Mouse (Mus musculus) layer of hippocampus, adult 6 months (tissue): ENCODE results near the gene Pabpn1. TPM values are rescaled to one million over a fixed set of nuclear protein-coding genes. Genes with fewer than 3 reads are reported as not detected.

Experiments
- long read RNA-seq, 2 experiments: library from polyadenylated mRNA; unstranded; transcript quantifications; one replicate each; pipeline ENCODE4 v2.0.0; 2019 to 2020
- polyA plus RNA-seq: library from polyadenylated mRNA; unstranded; fragments of <200 nt; fragmentation: Nextera tagmentation; gene quantifications from 2 replicates; pipeline ENCODE4 v1.2.3, GENCODE M21; 2021

Pabpn1 gene
- polyA plus RNA-seq, result 15.8 and 16.7 TPM in 2 replicates
- long read RNA-seq, experiment 1, partial matches to known transcripts, result 2 of 10 reads
- long read RNA-seq, experiment 1, other reads (novel, unspliced or antisense), result 2 of 10 reads
- long read RNA-seq, experiment 2, transcript Pabpn1-202 (6 exons, 1,761 nt), result major isoform, 7 of 17 reads
- long read RNA-seq, experiment 2, partial matches to known transcripts, result 2 of 17 reads
- long read RNA-seq, experiment 2, other reads (novel, unspliced or antisense), result 0 of 17 reads

DNA sequence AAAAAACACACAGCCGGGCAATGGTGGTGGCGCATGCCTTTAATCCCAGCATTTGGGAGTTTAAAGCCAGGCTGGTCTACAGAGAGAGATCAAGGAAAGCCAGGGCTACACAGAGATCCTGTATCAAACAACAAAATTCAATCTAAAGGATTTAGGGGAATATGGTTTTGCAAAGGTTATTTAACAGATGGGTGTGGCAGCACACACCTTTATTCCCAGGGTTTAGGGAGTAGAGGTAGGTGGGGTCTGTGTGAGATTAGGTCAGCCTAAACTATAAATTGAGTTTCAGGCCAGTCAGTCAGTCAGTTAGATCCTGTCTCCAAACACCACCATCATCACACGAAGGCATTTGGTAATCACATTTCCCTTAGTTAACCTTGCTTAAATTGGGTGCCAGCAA, at the start of gene Pabpn1:
TSS of gene Pabpn1 (plus strand) at position 301 of the 400 bp plus-strand sequence.

DNA sequence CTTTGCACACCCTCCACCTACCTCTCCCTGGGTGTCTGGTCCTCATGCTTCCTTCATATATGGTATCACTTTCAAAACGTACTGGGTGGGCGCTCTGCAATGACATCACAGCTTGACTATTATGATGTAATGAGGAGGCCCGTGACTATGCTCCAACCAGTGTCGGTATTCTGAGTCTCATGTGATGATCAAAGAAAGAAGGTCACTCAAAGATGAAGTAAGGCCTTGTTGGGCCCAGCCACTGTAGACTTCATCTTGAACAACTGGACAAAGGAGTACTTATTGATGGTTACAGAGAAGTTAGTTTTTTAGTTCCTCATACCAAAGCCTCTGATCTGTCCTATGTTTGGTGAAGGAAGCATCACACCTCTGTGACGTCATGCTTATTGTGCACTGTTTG, 21.4 kb upstream of the Pabpn1 start, which contains the start of gene Homez:
TSS of gene Homez (minus strand) at position 101 of the 400 bp plus-strand sequence.

DNA sequence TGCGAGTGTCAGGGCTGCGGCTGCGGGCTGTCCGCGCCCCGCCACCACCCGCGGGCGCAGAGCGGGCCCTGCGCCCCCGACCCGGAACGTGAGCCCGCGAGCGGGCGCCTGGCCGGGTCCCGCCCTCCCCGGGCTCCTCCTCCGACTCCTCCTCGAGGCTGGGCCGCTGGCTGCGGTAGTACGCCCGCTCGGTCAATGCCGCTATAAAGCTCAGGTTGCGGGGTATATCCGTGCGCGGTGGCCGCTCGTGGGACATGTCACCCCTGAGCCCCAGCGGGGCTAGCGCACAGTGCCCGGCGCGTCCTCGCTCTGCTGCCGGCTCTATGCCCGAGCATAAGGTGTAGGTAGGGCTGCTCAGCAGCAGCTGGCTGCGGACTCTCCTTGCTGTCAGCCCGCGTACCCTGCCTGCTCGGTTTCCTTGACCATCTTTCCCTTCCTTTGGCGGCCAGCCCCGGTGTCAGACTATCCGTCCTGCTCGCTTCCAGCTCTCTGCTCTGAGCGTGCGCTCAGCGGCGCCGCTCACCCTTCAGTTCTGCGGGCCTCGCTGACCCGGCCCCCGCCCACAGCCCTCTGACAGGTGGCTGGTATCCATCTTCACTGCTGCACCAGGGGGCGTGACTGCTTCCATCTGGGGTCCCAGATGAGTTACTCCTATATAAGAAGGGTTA, 15.1 kb upstream of the Pabpn1 start, which contains the start of gene Ppp1r3e:
TSS of gene Ppp1r3e (minus strand) at position 503 of the 668 bp plus-strand sequence.

GRCm38 (mm10) chr14:54883154-54884021, 8.9 kb upstream of the Pabpn1 start, which contains the start of the genes Bcl2l2 and Gm20521:
Gene Bcl2l2 (plus strand): TSS chr14:54883377.
Gene Gm20521 (plus strand): TSS chr14:54883441.

GRCm38 (mm10) chr14:54912886-54913285, 20.6 kb downstream of the Pabpn1 start, which contains the start of gene Slc22a17:
Gene Slc22a17 (minus strand): TSS chr14:54913132.

DNA sequence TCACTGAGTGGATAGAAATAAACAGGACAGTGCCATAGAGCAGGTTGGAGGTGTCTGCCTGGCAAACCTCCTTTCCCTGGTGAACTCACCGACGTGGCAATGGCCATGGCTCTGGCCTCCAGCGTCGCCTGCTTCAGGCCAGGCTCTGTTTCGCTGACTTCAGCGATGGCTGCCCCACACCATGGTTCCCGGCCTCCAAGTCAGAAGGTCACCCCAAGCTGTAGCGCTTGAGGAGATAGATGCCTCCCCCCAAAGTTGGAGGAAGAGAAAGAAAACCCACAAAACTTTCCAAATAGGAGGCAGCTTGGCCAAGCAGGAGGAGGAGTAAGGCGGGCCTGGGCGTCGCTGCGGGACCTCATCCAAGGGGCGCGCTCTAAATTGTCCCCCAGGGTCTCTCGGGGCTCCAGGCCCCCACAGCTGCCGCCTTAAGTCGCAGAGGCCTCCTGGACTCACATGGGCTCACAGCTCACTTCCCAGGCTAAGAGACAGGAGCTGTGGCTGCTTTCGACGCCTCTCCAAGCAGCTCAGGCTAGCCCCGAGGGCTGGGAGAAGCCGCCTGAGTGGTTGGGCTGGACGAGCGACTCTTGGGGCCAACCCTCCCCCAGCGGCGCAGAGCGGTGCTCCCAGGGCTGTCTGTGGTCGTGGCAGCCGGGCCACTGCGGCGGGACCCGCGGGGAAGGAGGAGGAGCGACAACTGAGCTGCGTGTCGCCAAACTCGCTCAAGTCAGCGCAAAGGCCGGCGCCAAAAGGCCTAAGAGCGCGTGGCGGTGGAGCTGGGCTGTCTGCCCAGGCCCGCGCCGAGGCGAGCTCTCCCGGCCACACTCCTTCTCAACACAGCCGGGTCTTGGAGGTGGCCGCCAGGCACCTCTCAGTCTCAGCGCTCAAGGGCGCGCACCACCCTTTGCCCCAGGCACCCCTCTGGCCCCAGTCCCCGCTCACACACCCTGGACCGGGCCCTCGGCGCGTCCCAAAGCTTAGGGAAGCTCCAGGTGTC, 33.3 kb downstream of the Pabpn1 start, which contains the start of gene Efs:
TSS of gene Efs (minus strand) at position 778 of the 994 bp plus-strand sequence.

GRCm38 (mm10) chr14:54932645-54933150, 40.4 kb downstream of the Pabpn1 start, which contains the start of gene Il25:
Gene Il25 (plus strand): TSS chr14:54932695.

DNA sequence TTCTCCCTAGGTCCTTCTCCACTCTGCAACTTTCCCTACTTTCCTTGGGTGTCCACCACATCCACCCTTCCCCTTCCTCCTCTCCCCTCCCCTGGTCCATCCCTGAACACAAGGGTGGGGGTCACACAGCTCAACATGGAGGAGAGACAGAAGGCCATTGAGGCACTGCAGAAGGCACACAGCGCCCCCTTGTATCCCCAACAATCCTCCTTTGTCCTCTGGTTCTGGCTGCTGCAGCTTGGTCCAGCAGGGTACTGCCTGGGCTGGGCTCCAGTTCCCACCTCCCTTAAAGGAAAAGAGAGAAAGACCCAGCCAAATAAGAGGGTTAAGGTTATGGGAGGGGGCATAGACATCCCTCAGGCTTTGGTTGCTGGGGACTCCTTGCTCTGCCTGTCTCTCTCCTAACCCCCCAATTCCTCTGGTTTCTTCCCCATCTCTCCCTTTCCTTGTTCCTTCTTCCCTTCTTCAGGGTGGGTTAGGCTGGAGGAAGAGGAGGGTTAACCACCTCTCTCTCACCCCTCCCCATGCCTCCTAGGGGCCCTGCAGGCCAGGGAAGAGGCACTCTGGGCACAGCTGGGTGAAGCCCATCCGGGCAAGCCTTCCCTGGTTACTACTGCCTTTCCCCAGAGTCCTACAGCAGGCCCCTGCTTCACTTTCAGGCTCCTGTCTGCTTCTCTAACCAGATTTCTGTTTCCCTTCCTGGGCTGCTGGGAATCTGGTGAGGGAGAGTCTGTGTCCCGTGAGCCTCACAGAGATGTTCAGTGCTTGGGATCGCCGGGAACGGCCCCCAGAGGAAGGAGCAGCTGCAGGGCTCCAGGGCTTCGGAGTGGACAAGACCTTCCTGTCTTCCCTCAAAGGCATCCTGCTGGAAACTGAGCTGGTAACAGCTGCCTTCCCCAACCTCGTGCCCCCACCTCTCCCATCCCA, 43.9 kb downstream of the Pabpn1 start, which contains the start of gene Cmtm5:
TSS of gene Cmtm5 (plus strand) at position 358 of the 927 bp plus-strand sequence.

Other genes with a start within 250 kb of the Pabpn1 start
- 45.3 and 57.3 TPM in 2 replicates for gene 1700123O20Rik, start 206.3 kb upstream of the Pabpn1 start, polyA plus RNA-seq
- gene Acin1, start 205.6 kb upstream of the Pabpn1 start, polyA plus RNA-seq, result 33.5 and 35.4 TPM in 2 replicates
- gene Gm29776, start 193.7 kb upstream of the Pabpn1 start, polyA plus RNA-seq, result 0.05 TPM in 1 of 2 replicates, not detected in the other
- gene Cebpe, start 180.3 kb upstream of the Pabpn1 start, polyA plus RNA-seq, result not detected in 2 replicates
- gene Slc7a8, start 110.6 kb upstream of the Pabpn1 start, polyA plus RNA-seq, result 24.6 and 27.1 TPM in 2 replicates
- not detected in 2 replicates for gene Rnf212b, start 78.4 kb upstream of the Pabpn1 start, polyA plus RNA-seq
- gene Homez, start 21.5 kb upstream of the Pabpn1 start, polyA plus RNA-seq, result 7.2 and 7.3 TPM in 2 replicates
- gene Ppp1r3e, start 14.9 kb upstream of the Pabpn1 start, polyA plus RNA-seq, result 5.0 and 6.8 TPM in 2 replicates
- gene Bcl2l2, start 9.1 kb upstream of the Pabpn1 start, polyA plus RNA-seq, result 5.8 TPM in 2 replicates
- not detected in 2 replicates for gene Gm20521, start 9.1 kb upstream of the Pabpn1 start, polyA plus RNA-seq
- 142 and 162 TPM in 2 replicates for gene Slc22a17, start 20.6 kb downstream of the Pabpn1 start, polyA plus RNA-seq
- gene Efs, start 33.6 kb downstream of the Pabpn1 start, polyA plus RNA-seq, result 2.9 and 3.2 TPM in 2 replicates
- 0.35 and 0.73 TPM in 2 replicates for gene Il25, start 40.2 kb downstream of the Pabpn1 start, polyA plus RNA-seq
- gene Cmtm5, start 43.8 kb downstream of the Pabpn1 start, polyA plus RNA-seq, result 137 and 147 TPM in 2 replicates
- gene Myh6, start 74.4 kb downstream of the Pabpn1 start, polyA plus RNA-seq, result 1.9 and 4.0 TPM in 2 replicates
- not detected in 2 replicates for gene Gm17428, start 84.4 kb downstream of the Pabpn1 start, polyA plus RNA-seq
- gene Myh7, start 102.1 kb downstream of the Pabpn1 start, polyA plus RNA-seq, result 26.7 and 28.7 TPM in 2 replicates
- gene Ngdn, start 123.0 kb downstream of the Pabpn1 start, polyA plus RNA-seq, result 68.5 and 69.0 TPM in 2 replicates
- 4.2 and 4.6 TPM in 2 replicates for gene Zfhx2, start 199.8 kb downstream of the Pabpn1 start, polyA plus RNA-seq
- 14.7 and 14.9 TPM in 2 replicates for gene Thtpa, start 202.3 kb downstream of the Pabpn1 start, polyA plus RNA-seq
- gene Ap1g2, start 214.1 kb downstream of the Pabpn1 start, polyA plus RNA-seq, result 0.68 and 0.72 TPM in 2 replicates
- gene Jph4, start 224.4 kb downstream of the Pabpn1 start, polyA plus RNA-seq, result 35.2 and 35.4 TPM in 2 replicates